ENCODE assay signal across 21 mouse cellular contexts in genomic region chr11:75287940-75288339, GRCm38 (mm10).
A peak's percentile ranks its signal among the peaks of the same experiment; 100 is the strongest.
DNase-seq lines count a peak whose midpoint lies in the region; ATAC-seq and TF ChIP-seq lines count a peak whose summit lies in the region.
"Had no signal": no experiment of that assay in that cellular context is flagged by ENCODE, and none has a peak within 500 bp of the region (broad histone marks: within the 10 kb centered on the region; RNA-seq: fewer than 3 reads in every experiment).

No protein-coding gene starts in this region.

- peak overlapping the region; percentile 20; the same call in 1 of the 2 replicates for H3K4me2 ChIP-seq in heart, embryonic 13.5 days
- no peak overlapping the region for H3K4me2 ChIP-seq in heart, postnatal 0 days (ENCODE audit: low read depth, low read length)
- H3K4me2 ChIP-seq: embryonic facial prominence, embryonic 12.5 days; forebrain, embryonic 15.5 days; hindbrain, embryonic 12.5 days had no signal

- 30% methylated on average over 10 of the region's 10 CpGs for WGBS in heart, embryonic 13.5 days
- 33% methylated on average over 10 of the region's 10 CpGs for WGBS in heart, postnatal 0 days

- 0 out of 2 replicates have a peak, but pooled peaks have one; percentile 29 for ATAC-seq in heart, embryonic 13.5 days (ENCODE audit: extremely low read depth, insufficient number of reproducible peaks, low FRiP score, low TSS enrichment)
- peak; percentile 69 for ATAC-seq in heart, postnatal 0 days (ENCODE audit: insufficient read depth, low read depth)
- ATAC-seq: activated CD4-positive, CD25-positive, alpha-beta regulatory T cell, adult 4 months; forebrain, embryonic 15.5 days; hindbrain, embryonic 16.5 days; inflammation-experienced regulatory T-cells, adult 6 months; intestine, postnatal 0 days; Patski had no signal

- no peak for TF ChIP-seq EP300 in heart, postnatal 0 days (IDR thresholded peaks at IDR 0.05; ENCODE audit: low read depth)

- intact Hi-C loops in heart, postnatal 25 days (cut with DNase I): no loop called here

- H3K4me3 ChIP-seq in heart, embryonic 13.5 days: no peak overlapping the region
- no peak overlapping the region for H3K4me3 ChIP-seq in heart, postnatal 0 days (ENCODE audit: low read depth, low read length)
- H3K4me3 ChIP-seq: embryonic facial prominence, embryonic 12.5 days; forebrain, embryonic 15.5 days; hindbrain, embryonic 12.5 days had no signal

- peak overlapping the region; percentile 55; the same call in 1 of the 2 replicates for H3K9ac ChIP-seq in heart, embryonic 13.5 days
- H3K9ac ChIP-seq in heart, postnatal 0 days (replicated peaks; ENCODE audit: low read depth, low read length): no peak overlapping the region
- H3K9ac ChIP-seq: embryonic facial prominence, embryonic 12.5 days; forebrain, embryonic 15.5 days; hindbrain, embryonic 12.5 days had no signal

- no peak for TF ChIP-seq CTCF in heart, postnatal 0 days (IDR thresholded peaks at IDR 0.05; ENCODE audit: low read depth)

- no peaks in the 10 kb centered on the region for H3K9me3 ChIP-seq in heart, embryonic 13.5 days
- no peaks in the 10 kb centered on the region for H3K9me3 ChIP-seq in heart, postnatal 0 days (replicated peaks; ENCODE audit: control insufficient read depth, low read length)
- H3K9me3 ChIP-seq: embryonic facial prominence, embryonic 12.5 days; forebrain, embryonic 15.5 days; hindbrain, embryonic 12.5 days had no signal

- peak; percentile 45 for DNase-seq in adrenal gland, adult 2 months
- DNase-seq in adrenal gland, postnatal 4 days (ENCODE audit: low spot score in 2 of 2): no peak
- DNase-seq in heart, adult 8-10 months (ENCODE audit: low spot score): no peak
- DNase-seq in heart, postnatal 0 days (ENCODE audit: low spot score): peak; percentile 69
- no peak for DNase-seq in heart, postnatal 25 days (ENCODE audit: low spot score)
- DNase-seq in gastrocnemius, postnatal 25 days: no peak
- DNase-seq: adrenal gland, adult 8-10 months; cerebellum, adult 11-12 months; cerebellum, adult 9-10 months; cerebellum, postnatal 25 days; heart, postnatal 4 days; kidney, adult 8-10 months had no signal

- no peaks in the 10 kb centered on the region for H3K36me3 ChIP-seq in heart, embryonic 13.5 days
- H3K36me3 ChIP-seq in heart, postnatal 0 days (replicated peaks; ENCODE audit: control insufficient read depth, insufficient read depth, low read length): no peaks in the 10 kb centered on the region
- H3K36me3 ChIP-seq: embryonic facial prominence, embryonic 12.5 days; forebrain, embryonic 15.5 days; hindbrain, embryonic 12.5 days had no signal

- H3K4me1 ChIP-seq in heart, embryonic 13.5 days: peaks cover 74% of the 10 kb centered on the region
- peaks cover 29% of the 10 kb centered on the region; the same call in 1 of the 2 replicates for H3K4me1 ChIP-seq in heart, postnatal 0 days (ENCODE audit: control insufficient read depth, insufficient read depth)

- peak overlapping the region; percentile 92 for H3K27ac ChIP-seq in heart, embryonic 13.5 days (replicated peaks)
- peak overlapping the region; percentile 72 for H3K27ac ChIP-seq in heart, postnatal 0 days (ENCODE audit: low read depth)
- H3K27ac ChIP-seq: embryonic facial prominence, embryonic 12.5 days; forebrain, embryonic 15.5 days; hindbrain, embryonic 12.5 days had no signal

- H3K27me3 ChIP-seq in heart, embryonic 13.5 days (replicated peaks): peaks cover 26% of the 10 kb centered on the region
- no peaks in the 10 kb centered on the region for H3K27me3 ChIP-seq in heart, postnatal 0 days (ENCODE audit: control insufficient read depth, insufficient read depth, low read length)
- H3K27me3 ChIP-seq: Patski had no signal

Comparison
In these comparisons a context has a peak if more than half of its experiments do, and no peak if none do; other contexts are left out.
1. DNase-seq: peak in adrenal gland, adult 2 months (single experiment) and heart, postnatal 0 days (single experiment); none in adrenal gland, postnatal 4 days (0 of 2), heart, adult 8-10 months (single experiment), heart, postnatal 25 days (single experiment) and gastrocnemius, postnatal 25 days (single experiment).